Mouse (Mus musculus) thymus, postnatal 4 days (tissue): ENCODE results near the gene Selenoh.

Experiments used
- DNase-seq: peaks from one replicate; pipeline ENCODE4 v3.0.0; 2021

Gene Selenoh

GRCm38 (mm10) chr2:84669828-84670568, 572 bp downstream of the Selenoh start:
- no peak for DNase-seq

GRCm38 (mm10) chr2:84666081-84666480, 4.5 kb downstream of the Selenoh start:
- no peak for DNase-seq

GRCm38 (mm10) chr2:84662866-84663265, 7.7 kb downstream of the Selenoh start:
- DNase-seq: peak; percentile 80

GRCm38 (mm10) chr2:84660253-84660652, 10.3 kb downstream of the Selenoh start:
- peak; percentile 46 for DNase-seq

GRCm38 (mm10) chr2:84658806-84659205, 11.8 kb downstream of the Selenoh start, which contains the start of gene Btbd18:
Btbd18 (plus strand) TSS chr2:84659079.
- no peak for DNase-seq

GRCm38 (mm10) chr2:84655864-84656263, 14.7 kb downstream of the Selenoh start:
- no peak for DNase-seq

- DNase-seq: no peak
Measured at GRCm38 (mm10) chr2:84653354-84653753, 17.2 kb downstream of the Selenoh start.

GRCm38 (mm10) chr2:84650464-84651195, 19.9 kb downstream of the Selenoh start, which contains the start of gene Ctnnd1:
Ctnnd1 (minus strand) TSS chr2:84650765.
- no peak for DNase-seq

GRCm38 (mm10) chr2:84649674-84650073, 20.9 kb downstream of the Selenoh start:
- DNase-seq: peak; percentile 17

- DNase-seq: no peak
Measured at GRCm38 (mm10) chr2:84648369-84648768, 22.2 kb downstream of the Selenoh start.

- no peak for DNase-seq
Measured at GRCm38 (mm10) chr2:84647051-84647568, 23.5 kb downstream of the Selenoh start.

GRCm38 (mm10) chr2:84646138-84646537, 24.4 kb downstream of the Selenoh start:
- no peak for DNase-seq

- no peak for DNase-seq
Measured at GRCm38 (mm10) chr2:84640833-84641232, 29.7 kb downstream of the Selenoh start.

GRCm38 (mm10) chr2:84638428-84639220, 31.9 kb downstream of the Selenoh start:
- DNase-seq: no peak

GRCm38 (mm10) chr2:84637452-84638165, 33.0 kb downstream of the Selenoh start:
- no peak for DNase-seq

- DNase-seq: no peak
Measured at GRCm38 (mm10) chr2:84636231-84636741, 34.3 kb downstream of the Selenoh start.

GRCm38 (mm10) chr2:84635611-84636010, 35.0 kb downstream of the Selenoh start:
- no peak for DNase-seq

- DNase-seq: no peak
Measured at GRCm38 (mm10) chr2:84634934-84635482, 35.6 kb downstream of the Selenoh start.

- DNase-seq: no peak
Measured at GRCm38 (mm10) chr2:84634006-84634405, 36.6 kb downstream of the Selenoh start.

- no peak for DNase-seq
Measured at GRCm38 (mm10) chr2:84632999-84633398, 37.6 kb downstream of the Selenoh start.

- no peak for DNase-seq
Measured at GRCm38 (mm10) chr2:84632001-84632400, 38.6 kb downstream of the Selenoh start.

- no peak for DNase-seq
Measured at GRCm38 (mm10) chr2:84627036-84627435, 43.5 kb downstream of the Selenoh start.
